Mouse (Mus musculus): Measurements from ENCODE around the gene Sco2.

- TF ChIP-seq ZNF384 (IDR thresholded peaks at IDR 0.05; ENCODE audit: low read depth, low read length) (no peak), MAFK (IDR thresholded peaks at IDR 0.05; ENCODE audit: insufficient read depth, low read depth, low read length) (no peak), HCFC1 (IDR thresholded peaks at IDR 0.05; ENCODE audit: borderline replicate concordance, insufficient read depth, low read length) (no peak), ZC3H11A (IDR thresholded peaks at IDR 0.05; ENCODE audit: borderline replicate concordance, low read depth, low read length) (no peak), CHD2 (IDR thresholded peaks at IDR 0.05; ENCODE audit: low read depth, low read length) (no peak)
Observed at GRCm38 (mm10) chr15:89406691-89407090, 33.0 kb upstream of the Sco2 start.

Data from ES-E14 (cell line).